Mouse (Mus musculus) left cerebral cortex, postnatal 25 days (tissue): ENCODE data around the gene Amz1. TPM values are rescaled to one million over a fixed set of nuclear protein-coding genes. Genes with fewer than 3 reads are reported as not detected.

Experiments used
- DNase-seq, 2 experiments: peaks; one replicate each; pipeline ENCODE4 v3.0.0; 2022; ENCODE audit warnings: low spot score in 2 of 2, mixed read lengths in 1 of 2
- intact Hi-C: fragments of 180-260 bp; cut with DNase I; formaldehyde crosslinking; loops from one replicate; pipeline ENCODE4 v1.15.1; 2025
- total RNA-seq, 2 experiments: library from RNA; stranded (reverse); gene quantifications; 2 replicates each; pipeline ENCODE4 v1.2.3; 2021

Gene Amz1
- total RNA-seq, 2 experiments from 2014 or later: 16.0 to 18.0 TPM

- DNase-seq: no peak
- intact Hi-C loops: loop anchor here (5.0 kb wide), 1 partner anchor 74 kb away; no protein-coding TSS in a partner anchor
These were observed 29.3 kb downstream of the Amz1 start for GRCm38 (mm10) chr5:140753223-140753622.

- intact Hi-C loops: no loop called here
- DNase-seq: no peak
These were observed 34.9 kb downstream of the Amz1 start for GRCm38 (mm10) chr5:140758864-140759263.

- DNase-seq: no peak
- intact Hi-C loops: no loop called here
These were observed 38.6 kb downstream of the Amz1 start for GRCm38 (mm10) chr5:140762540-140762939.

GRCm38 (mm10) chr5:140764921-140765613, 41.1 kb downstream of the Amz1 start:
- intact Hi-C loops: loop anchor here (5.0 kb wide), 1 partner anchor 62 kb away; no protein-coding TSS in a partner anchor
- no peak for DNase-seq

- intact Hi-C loops: loop anchor here (5.0 kb wide), 1 partner anchor 61 kb away; no protein-coding TSS in a partner anchor
- no peak for DNase-seq
These were observed 42.6 kb downstream of the Amz1 start for GRCm38 (mm10) chr5:140766566-140766965.

- intact Hi-C loops: loop anchor here (5.0 kb wide), 1 partner anchor 60 kb away; no protein-coding TSS in a partner anchor
- peak; percentile 52 to 67 for DNase-seq
These were observed 43.8 kb downstream of the Amz1 start for GRCm38 (mm10) chr5:140767704-140768141.

GRCm38 (mm10) chr5:140768333-140768732, 44.4 kb downstream of the Amz1 start:
- intact Hi-C loops: loop anchor here (5.0 kb wide), 1 partner anchor 59 kb away; no protein-coding TSS in a partner anchor
- peak; percentile 35 to 67 for DNase-seq

GRCm38 (mm10) chr5:140771612-140772011, 47.7 kb downstream of the Amz1 start:
- intact Hi-C loops: no loop called here
- DNase-seq: no peak

GRCm38 (mm10) chr5:140772158-140772557, 48.2 kb downstream of the Amz1 start:
- DNase-seq: no peak
- intact Hi-C loops: no loop called here

GRCm38 (mm10) chr5:140775111-140775510, 51.2 kb downstream of the Amz1 start:
- intact Hi-C loops: no loop called here
- no peak for DNase-seq

- DNase-seq: no peak
- intact Hi-C loops: no loop called here
These were observed 53.0 kb downstream of the Amz1 start for GRCm38 (mm10) chr5:140776968-140777367.

- intact Hi-C loops: no loop called here
- DNase-seq: no peak
These were observed 57.2 kb downstream of the Amz1 start for GRCm38 (mm10) chr5:140781122-140781521.

GRCm38 (mm10) chr5:140781886-140782572, 58.1 kb downstream of the Amz1 start:
- intact Hi-C loops: no loop called here
- DNase-seq: no peak

GRCm38 (mm10) chr5:140783577-140783976, 59.6 kb downstream of the Amz1 start:
- intact Hi-C loops: no loop called here
- no peak for DNase-seq

- no peak for DNase-seq
- intact Hi-C loops: no loop called here
These were observed 60.4 kb downstream of the Amz1 start for GRCm38 (mm10) chr5:140784288-140784687.

GRCm38 (mm10) chr5:140785240-140785872, 61.4 kb downstream of the Amz1 start:
- DNase-seq: no peak
- intact Hi-C loops: no loop called here

GRCm38 (mm10) chr5:140789561-140789960, 65.6 kb downstream of the Amz1 start:
- intact Hi-C loops: no loop called here
- DNase-seq: no peak

- intact Hi-C loops: loop anchor here (5.0 kb wide), 1 partner anchor 37 kb away; no protein-coding TSS in a partner anchor
- no peak for DNase-seq
These were observed 66.5 kb downstream of the Amz1 start for GRCm38 (mm10) chr5:140790392-140790791.

GRCm38 (mm10) chr5:140790937-140791877, 67.3 kb downstream of the Amz1 start:
- intact Hi-C loops: loop anchor here (5.0 kb wide), 1 partner anchor 36 kb away; no protein-coding TSS in a partner anchor
- DNase-seq: peak; percentile 48 to 69
